8 mouse cellular contexts compared by ENCODE assay signal in the genomic region with DNA sequence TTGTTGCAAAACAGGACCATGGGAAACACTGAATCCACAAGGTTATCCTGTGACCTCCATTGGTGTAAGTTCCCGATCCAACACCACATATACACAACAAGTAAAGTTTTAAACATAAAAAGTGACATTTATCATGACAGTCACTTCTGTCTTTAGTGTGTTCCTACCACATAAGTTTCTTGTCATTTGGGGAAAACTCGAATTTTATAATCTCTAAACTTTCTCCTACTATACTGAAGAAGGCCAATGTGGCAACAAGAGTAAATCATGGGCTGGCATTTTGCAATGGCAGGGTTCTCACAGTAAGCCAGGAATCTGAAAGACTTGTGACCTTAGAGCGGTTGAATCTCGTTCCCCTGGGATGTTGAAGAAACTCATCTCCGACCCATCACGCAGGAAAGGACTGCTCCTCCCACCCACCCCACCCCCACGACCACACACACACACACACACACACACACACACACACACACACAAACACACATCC. TPM values are rescaled to one million over a fixed set of nuclear protein-coding genes. Genes with fewer than 3 reads are reported as not detected.
DNase-seq lines count a peak whose midpoint lies in the region; ATAC-seq and TF ChIP-seq lines count a peak whose summit lies in the region.

No protein-coding gene starts in this region.

- H3K79me3 ChIP-seq in C2C12 (ENCODE audit: low read depth), result no peaks in the 10 kb centered on the region

- peaks cover 10% of the 10 kb centered on the region for H3K79me2 ChIP-seq in C2C12 (ENCODE audit: control insufficient read depth, insufficient read depth)

- H3K9me3 ChIP-seq in forebrain, embryonic 11.5 days (ENCODE audit: control insufficient read depth, low read length), result no peaks in the 10 kb centered on the region
- no peaks in the 10 kb centered on the region for H3K9me3 ChIP-seq in liver, embryonic 14.5 days (ENCODE audit: control insufficient read depth, low read length)

- H3K27ac ChIP-seq in forebrain, embryonic 11.5 days (ENCODE audit: low read depth, low read length), result no peak overlapping the region
- H3K27ac ChIP-seq in liver, embryonic 14.5 days, result no peak overlapping the region

- no peak overlapping the region for H3ac ChIP-seq in C2C12 (ENCODE audit: control insufficient read depth, insufficient read length, low read depth)

- WGBS in forebrain, embryonic 11.5 days, result 22% methylated on average over 7 of the region's 7 CpGs
- WGBS in liver, embryonic 14.5 days (ENCODE audit: insufficient replicate concordance), result 18% methylated on average over 7 of the region's 7 CpGs

- peak overlapping the region; percentile 93 for H3K4me3 ChIP-seq in C2C12 (ENCODE audit: insufficient read depth, poor library complexity, severe bottlenecking)
- peak overlapping the region; percentile 95 for H3K4me3 ChIP-seq in forebrain, embryonic 11.5 days (ENCODE audit: low read depth, low read length)
- H3K4me3 ChIP-seq in liver, embryonic 14.5 days (ENCODE audit: insufficient read depth in 1 of 2, low read depth in 2 of 2, low read length in 2 of 2), result peak overlapping the region; percentile 87 to 100

- TF ChIP-seq CTCF in C2C12 (IDR thresholded peaks at IDR 0.05; ENCODE audit: control insufficient read depth, insufficient read depth, insufficient read length), result no peak
- TF ChIP-seq CTCF in liver, embryonic 14.5 days (IDR thresholded peaks at IDR 0.05; ENCODE audit: low read depth), result no peak

- DNase-seq in embryo, embryonic 11.5 days (ENCODE audit: low read depth, low spot score), result peak; percentile 3
- DNase-seq in embryo, embryonic 10.5 days (ENCODE audit: low spot score), result no peak
- DNase-seq in forebrain, embryonic 11.5 days (ENCODE audit: low spot score), result no peak
- no peak for DNase-seq in liver, embryonic 14.5 days (ENCODE audit: low read depth in 3 of 3, low spot score in 3 of 3)
- DNase-seq in left cerebral cortex, adult 9 months (ENCODE audit: low spot score in 2 of 2), result no peak
- DNase-seq in kidney, postnatal 14 days, result no peak
- no peak for DNase-seq in layer of hippocampus, postnatal 10 days (ENCODE audit: low spot score in 2 of 2)

- peaks cover 17% of the 10 kb centered on the region for H3K36me3 ChIP-seq in C2C12 (ENCODE audit: control insufficient read depth, insufficient read depth)
- no peaks in the 10 kb centered on the region for H3K36me3 ChIP-seq in forebrain, embryonic 11.5 days (ENCODE audit: control insufficient read depth, insufficient read depth, low read length)
- no peaks in the 10 kb centered on the region; the same call in 1 of the 2 replicates for H3K36me3 ChIP-seq in liver, embryonic 14.5 days (replicated peaks; ENCODE audit: control insufficient read depth, insufficient read depth, low read depth)

- peak overlapping the region; percentile 84 for H3K9ac ChIP-seq in forebrain, embryonic 11.5 days (ENCODE audit: low read length)
- H3K9ac ChIP-seq in liver, embryonic 14.5 days (replicated peaks), result peak overlapping the region; percentile 96

- no peak for ATAC-seq in forebrain, embryonic 11.5 days (replicated peaks; ENCODE audit: low FRiP score)
- no peak for ATAC-seq in liver, embryonic 14.5 days (ENCODE audit: insufficient read depth)

- H3K27me3 ChIP-seq in C2C12 (ENCODE audit: control insufficient read depth, insufficient read depth, insufficient read length), result no peaks in the 10 kb centered on the region
- no peaks in the 10 kb centered on the region for H3K27me3 ChIP-seq in forebrain, embryonic 11.5 days (ENCODE audit: control insufficient read depth, insufficient read depth, low read length)
- H3K27me3 ChIP-seq in liver, embryonic 14.5 days (ENCODE audit: control insufficient read depth, insufficient read depth, low read length), result no peaks in the 10 kb centered on the region

- TF ChIP-seq EP300 in liver, embryonic 14.5 days (IDR thresholded peaks at IDR 0.05; ENCODE audit: low read depth), result no peak

- H3K4me1 ChIP-seq in forebrain, embryonic 11.5 days (replicated peaks; ENCODE audit: control insufficient read depth, insufficient read depth, low read length), result no peaks in the 10 kb centered on the region
- peaks cover 6 to 8% of the 10 kb centered on the region in 2 experiments; a peak in 3 of 4 replicates for H3K4me1 ChIP-seq in liver, embryonic 14.5 days (replicated peaks; ENCODE audit: control insufficient read depth in 2 of 2, insufficient read depth in 2 of 2, low read length in 1 of 2)

- peak overlapping the region; percentile 70 for H3K4me2 ChIP-seq in forebrain, embryonic 11.5 days (ENCODE audit: low read depth, low read length, severe bottlenecking)
- H3K4me2 ChIP-seq in liver, embryonic 14.5 days (ENCODE audit: low read depth), result peak overlapping the region; percentile 90

TF ChIP-seq in C2C12, 6 proteins besides CTCF, POLR2A, EP300 and RAD21:
- no peak for TF ChIP-seq USF1 (IDR thresholded peaks at IDR 0.05; ENCODE audit: low read depth)
- no peak for TF ChIP-seq MYOG (IDR thresholded peaks at IDR 0.05; ENCODE audit: control insufficient read depth, extremely low read depth, insufficient read length)
- no peak for TF ChIP-seq MYOD1 (IDR thresholded peaks at IDR 0.05; ENCODE audit: control insufficient read depth, insufficient read length, low read depth)
- TF ChIP-seq MAX (IDR thresholded peaks at IDR 0.05), result no peak
- TF ChIP-seq FOSL1 (IDR thresholded peaks at IDR 0.05; ENCODE audit: insufficient read depth, low read length, poor library complexity, severe bottlenecking), result no peak
- no peak for TF ChIP-seq CEBPB (IDR thresholded peaks at IDR 0.05; ENCODE audit: low read depth)

RNA-seq across cellular contexts. Expression of gene Ginm1, which starts 12.8 kb away (rescaled TPM):
- 14.5 TPM for polyA plus RNA-seq in C2C12 (2012; fragmentation: generic; extraction: Trizol)
- 51.5 and 55.2 TPM in 2 replicates for polyA plus RNA-seq in forebrain, embryonic 11.5 days (2014; fragmentation: Nextera tagmentation; extraction: Ambion mirVana)
- 7.9 and 12.3 TPM in 2 replicates for polyA plus RNA-seq in liver, embryonic 14.5 days (2012; rRNA removed)
- polyA plus RNA-seq in liver, embryonic 14.5 days (2014; fragmentation: Nextera tagmentation; extraction: Ambion mirVana), result 26.5 and 26.9 TPM in 2 replicates
- total RNA-seq in layer of hippocampus, postnatal 10 days (2021), result 10 to 100 TPM; 25.6 to 26.0 TPM

RNA-seq across cellular contexts. Expression of gene Ppil4, which starts 12.9 kb away (rescaled TPM):
- polyA plus RNA-seq in C2C12 (2012; fragmentation: generic; extraction: Trizol), result 4.6 TPM
- polyA plus RNA-seq in forebrain, embryonic 11.5 days (2014; fragmentation: Nextera tagmentation; extraction: Ambion mirVana), result 47.2 and 49.6 TPM in 2 replicates
- polyA plus RNA-seq in liver, embryonic 14.5 days (2012; rRNA removed), result 6.5 and 9.4 TPM in 2 replicates
- polyA plus RNA-seq in liver, embryonic 14.5 days (2014; fragmentation: Nextera tagmentation; extraction: Ambion mirVana), result 20.7 and 23.3 TPM in 2 replicates
- 10 to 100 TPM; 34.0 to 38.9 TPM for total RNA-seq in layer of hippocampus, postnatal 10 days (2021)

RNA-seq across cellular contexts. Expression of gene Zc3h12d, which starts 52.5 kb away (rescaled TPM):
- polyA plus RNA-seq in C2C12 (2012; fragmentation: generic; extraction: Trizol), result not detected
- 0.04 TPM in 1 of 2 replicates, not detected in the other for polyA plus RNA-seq in forebrain, embryonic 11.5 days (2014; fragmentation: Nextera tagmentation; extraction: Ambion mirVana)
- polyA plus RNA-seq in liver, embryonic 14.5 days (2012; rRNA removed), result 0.25 TPM in 2 replicates
- polyA plus RNA-seq in liver, embryonic 14.5 days (2014; fragmentation: Nextera tagmentation; extraction: Ambion mirVana), result 0.15 and 0.29 TPM in 2 replicates
- under 1 TPM; 0.16 to 0.22 TPM for total RNA-seq in layer of hippocampus, postnatal 10 days (2021)

RNA-seq across cellular contexts. Expression of gene Katna1, which starts 54.0 kb away (rescaled TPM):
- polyA plus RNA-seq in C2C12 (2012; fragmentation: generic; extraction: Trizol), result 16.1 TPM
- polyA plus RNA-seq in forebrain, embryonic 11.5 days (2014; fragmentation: Nextera tagmentation; extraction: Ambion mirVana), result 71.5 and 73.2 TPM in 2 replicates
- 3.3 and 6.9 TPM in 2 replicates for polyA plus RNA-seq in liver, embryonic 14.5 days (2012; rRNA removed)
- polyA plus RNA-seq in liver, embryonic 14.5 days (2014; fragmentation: Nextera tagmentation; extraction: Ambion mirVana), result 31.6 and 31.9 TPM in 2 replicates
- total RNA-seq in layer of hippocampus, postnatal 10 days (2021), result 10 to 100 TPM; 14.9 to 15.1 TPM
